Mouse (Mus musculus) MEL (cell line): ENCODE measurements around the gene Tub. TPM values are rescaled to one million over a fixed set of nuclear protein-coding genes. Genes with fewer than 3 reads are reported as not detected.
A peak's percentile ranks its signal among the peaks of the same experiment; 100 is the strongest.

Experiments
- DNase-seq: peaks from one replicate; pipeline ENCODE4 v3.0.0; 2011; ENCODE audit warnings: low read depth, low spot score
- H3K27ac ChIP-seq: 2 replicates; pipeline ENCODE4 v1.5.1; 2012; ENCODE audit warnings: low read depth, mild to moderate bottlenecking, control low read depth, low read length, moderate library complexity; ENCODE audit not compliant: control insufficient read depth
- H3K27me3 ChIP-seq, 2 experiments: fragments of 150-350 bp in 1 of 2; sonication (generic) in 1 of 2; 2 replicates each; pipeline ENCODE4 v1.6.1; 2012; ENCODE audit warnings: low read length in 2 of 2, mild to moderate bottlenecking in 2 of 2, improper control_type of control experiment in 1 of 2, moderate library complexity in 1 of 2; ENCODE audit not compliant: insufficient read depth in 2 of 2, control insufficient read depth in 1 of 2
- H3K36me3 ChIP-seq, 2 experiments: 2 replicates each; pipeline ENCODE4 v1.6.1; 2012 to 2014; ENCODE audit warnings: low read length in 2 of 2, improper control_type of control experiment in 1 of 2, inconsistent platforms in 1 of 2, mild to moderate bottlenecking in 1 of 2; ENCODE audit not compliant: insufficient read depth in 2 of 2, control insufficient read depth in 1 of 2
- H3K4me1 ChIP-seq, 2 experiments: fragments of 150-350 bp in 1 of 2; sonication (generic) in 1 of 2; 2 replicates each; pipeline ENCODE4 v1.6.1; 2012; ENCODE audit warnings: low read length in 2 of 2, improper control_type of control experiment in 1 of 2, mild to moderate bottlenecking in 1 of 2; ENCODE audit not compliant: insufficient read depth in 2 of 2, control insufficient read depth in 1 of 2
- H3K4me3 ChIP-seq, 2 experiments: fragments of 150-350 bp in 1 of 2; sonication (generic) in 1 of 2; 2 replicates each; pipeline ENCODE4 v1.5.1; 2012; ENCODE audit warnings: low read depth in 2 of 2, low read length in 2 of 2, mild to moderate bottlenecking in 2 of 2, moderate library complexity in 2 of 2, control low read depth in 1 of 2, improper control_type of control experiment in 1 of 2; ENCODE audit not compliant: control insufficient read depth in 1 of 2, insufficient read depth in 1 of 2
- H3K79me2 ChIP-seq: 2 replicates; pipeline ENCODE4 v1.6.1; 2012; ENCODE audit warnings: mild to moderate bottlenecking, low read length, moderate library complexity; ENCODE audit not compliant: control insufficient read depth, poor library complexity, insufficient read depth
- H3K9ac ChIP-seq: 2 replicates; pipeline ENCODE4 v1.6.1; 2012; ENCODE audit warnings: low read depth, mild to moderate bottlenecking, control low read depth, low read length, moderate library complexity; ENCODE audit not compliant: control insufficient read depth, poor library complexity, severe bottlenecking
- H3K9me3 ChIP-seq: fragments of 150-350 bp; sonication (generic); replicated peaks from 2 replicates; pipeline ENCODE4 v1.6.1; 2012; ENCODE audit warnings: mild to moderate bottlenecking, low read length, improper control_type of control experiment, moderate library complexity; ENCODE audit not compliant: insufficient read depth
- CHD1 ChIP-seq: IDR thresholded peaks from 2 replicates; pipeline ENCODE4 v1.6.1; 2012; ENCODE audit warnings: low read depth, mild to moderate bottlenecking, inconsistent platforms, low read length, improper control_type of control experiment
- CHD2 ChIP-seq: IDR thresholded peaks from 2 replicates; pipeline ENCODE4 v1.6.1; 2011; ENCODE audit warnings: low read length, improper control_type of control experiment
- CTCF ChIP-seq, 3 experiments: IDR thresholded peaks in 2 of 3; conservative IDR thresholded peaks in 1 of 3; 2 replicates each; pipeline ENCODE4 v1.5.1; 2011 to 2012; ENCODE audit warnings: low read length in 3 of 3, low read depth in 2 of 3, mild to moderate bottlenecking in 2 of 3, improper control_type of control experiment in 1 of 3, inconsistent platforms in 1 of 3, mixed read lengths in 1 of 3, moderate library complexity in 1 of 3; ENCODE audit not compliant: control insufficient read depth in 1 of 3, insufficient read depth in 1 of 3, poor library complexity in 1 of 3, severe bottlenecking in 1 of 3
- E2F4 ChIP-seq: IDR thresholded peaks from 2 replicates; pipeline ENCODE4 v1.6.1; 2011; ENCODE audit warnings: low read depth, low read length, improper control_type of control experiment, borderline replicate concordance
- ELF1 ChIP-seq: IDR thresholded peaks from 2 replicates; pipeline ENCODE4 v1.6.1; 2014; ENCODE audit warnings: low read depth, mild to moderate bottlenecking, inconsistent platforms, low read length, improper control_type of control experiment, moderate library complexity
- ETS1 ChIP-seq: IDR thresholded peaks from 2 replicates; pipeline ENCODE4 v1.6.1; 2012; ENCODE audit warnings: low read depth, mild to moderate bottlenecking, inconsistent platforms, low read length, improper control_type of control experiment, moderate library complexity
- KAT2A ChIP-seq: conservative IDR thresholded peaks from 2 replicates; pipeline ENCODE4 v1.6.1; 2012; ENCODE audit warnings: low read depth, low read length, improper control_type of control experiment, inconsistent platforms
- MAFK ChIP-seq: IDR thresholded peaks from 2 replicates; pipeline ENCODE4 v1.6.1; 2011; ENCODE audit warnings: low read depth, mild to moderate bottlenecking, low read length, improper control_type of control experiment, borderline replicate concordance
- MAX ChIP-seq: IDR thresholded peaks from 2 replicates; pipeline ENCODE4 v1.6.1; 2011; ENCODE audit warnings: low read length, improper control_type of control experiment
- MEF2A ChIP-seq: IDR thresholded peaks from 2 replicates; pipeline ENCODE4 v1.6.1; 2014; ENCODE audit warnings: low read depth, mild to moderate bottlenecking, inconsistent platforms, low read length, improper control_type of control experiment; ENCODE audit not compliant: poor library complexity, insufficient replicate concordance, severe bottlenecking; ENCODE audit errors: extremely low read depth
- MYC ChIP-seq: IDR thresholded peaks from 2 replicates; pipeline ENCODE4 v1.6.1; 2011; ENCODE audit warnings: low read depth, mild to moderate bottlenecking, low read length, improper control_type of control experiment, moderate library complexity
- NELFE ChIP-seq: IDR thresholded peaks from 2 replicates; pipeline ENCODE4 v1.6.1; 2011; ENCODE audit warnings: low read depth, low read length, improper control_type of control experiment
- NRF1 ChIP-seq: IDR thresholded peaks from 2 replicates; pipeline ENCODE4 v1.6.1; 2014; ENCODE audit warnings: low read depth, mild to moderate bottlenecking, inconsistent platforms, low read length, improper control_type of control experiment, moderate library complexity; ENCODE audit not compliant: poor library complexity, insufficient read depth, severe bottlenecking
- POLR2AphosphoS2 ChIP-seq: IDR thresholded peaks from 2 replicates; pipeline ENCODE4 v1.6.1; 2011; ENCODE audit warnings: low read length, improper control_type of control experiment
- POLR2AphosphoS5 ChIP-seq: IDR thresholded peaks from 2 replicates; pipeline ENCODE4 v1.6.1; 2012; ENCODE audit warnings: low read depth, borderline replicate concordance, mild to moderate bottlenecking, inconsistent platforms, low read length, moderate library complexity, mixed read lengths
- SMC3 ChIP-seq: IDR thresholded peaks from 2 replicates; pipeline ENCODE4 v1.6.1; 2011; ENCODE audit warnings: low read depth, low read length, improper control_type of control experiment
- TAL1 ChIP-seq: IDR thresholded peaks from 2 replicates; pipeline ENCODE4 v1.6.1; 2012; ENCODE audit warnings: mild to moderate bottlenecking, inconsistent platforms, low read length, moderate library complexity, mixed read lengths
- UBTF ChIP-seq: IDR thresholded peaks from 2 replicates; pipeline ENCODE4 v1.6.1; 2012; ENCODE audit warnings: low read depth, mild to moderate bottlenecking, inconsistent platforms, low read length, improper control_type of control experiment, moderate library complexity, borderline replicate concordance; ENCODE audit not compliant: insufficient read depth
- ZNF384 ChIP-seq: IDR thresholded peaks from 2 replicates; pipeline ENCODE4 v1.6.1; 2012; ENCODE audit warnings: low read depth, mild to moderate bottlenecking, inconsistent platforms, low read length, improper control_type of control experiment
- polyA plus RNA-seq, 2 experiments: library from polyadenylated mRNA; stranded (reverse) in 1 of 2; unstranded in 1 of 2; fragments of >175 nt in 1 of 2; fragments of >200 nt in 1 of 2; gene quantifications; 2 replicates each; pipeline versions ENCODE4 v1.2.1 to v1.2.4; 2012; ENCODE audit warnings: low replicate concordance in 2 of 2, low read depth in 1 of 2; ENCODE audit not compliant: insufficient read length in 2 of 2, insufficient read depth in 1 of 2, missing spikeins in 1 of 2
- total RNA-seq: library from RNA; depleted of rRNA; stranded (reverse); fragments of 300-350 nt; gene quantifications from 2 replicates; pipeline ENCODE4 v1.2.3, GENCODE M21; 2012

Tub gene
- total and polyA plus RNA-seq, 3 experiments = not detected

DNA sequence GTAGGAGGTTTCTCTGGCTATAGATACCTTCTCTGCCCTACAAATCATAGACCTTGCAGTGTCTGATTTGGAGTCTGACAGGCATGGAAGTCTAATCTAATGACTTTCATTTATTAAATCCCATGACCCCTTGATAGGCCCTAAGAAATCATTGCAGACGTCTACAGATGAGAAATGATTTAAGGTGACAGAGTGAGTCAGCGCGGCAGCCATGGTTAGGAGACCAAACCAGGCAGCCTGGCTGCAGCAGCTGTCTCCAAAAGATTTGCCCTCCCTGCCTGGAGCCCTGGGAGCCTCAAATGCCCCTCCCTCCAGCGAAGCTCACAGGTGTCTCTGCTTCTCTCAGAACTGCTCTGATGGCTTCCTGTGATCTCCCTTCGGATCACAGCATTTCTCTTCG is 46.0 kb downstream of the Tub start:
- Histone ChIP-seq H3K27me3 (no peaks in the 10 kb centered on the region), H3K9ac (no peak overlapping the region), H3K4me1 (no peaks in the 10 kb centered on the region), H3K4me3 (no peak overlapping the region), H3K9me3 (no peaks in the 10 kb centered on the region), H3K79me2 (no peaks in the 10 kb centered on the region), H3K36me3 (no peaks in the 10 kb centered on the region), H3K27ac (no peak overlapping the region)
- no peak for DNase-seq
- TF ChIP-seq CHD1 (no peak), ELF1 (no peak), ZNF384 (no peak), ETS1 (no peak), UBTF (no peak), CHD2 (no peak), SMC3 (no peak), NELFE (no peak), MAX (no peak), TAL1 (no peak), MEF2A (no peak), MYC (no peak)

DNA sequence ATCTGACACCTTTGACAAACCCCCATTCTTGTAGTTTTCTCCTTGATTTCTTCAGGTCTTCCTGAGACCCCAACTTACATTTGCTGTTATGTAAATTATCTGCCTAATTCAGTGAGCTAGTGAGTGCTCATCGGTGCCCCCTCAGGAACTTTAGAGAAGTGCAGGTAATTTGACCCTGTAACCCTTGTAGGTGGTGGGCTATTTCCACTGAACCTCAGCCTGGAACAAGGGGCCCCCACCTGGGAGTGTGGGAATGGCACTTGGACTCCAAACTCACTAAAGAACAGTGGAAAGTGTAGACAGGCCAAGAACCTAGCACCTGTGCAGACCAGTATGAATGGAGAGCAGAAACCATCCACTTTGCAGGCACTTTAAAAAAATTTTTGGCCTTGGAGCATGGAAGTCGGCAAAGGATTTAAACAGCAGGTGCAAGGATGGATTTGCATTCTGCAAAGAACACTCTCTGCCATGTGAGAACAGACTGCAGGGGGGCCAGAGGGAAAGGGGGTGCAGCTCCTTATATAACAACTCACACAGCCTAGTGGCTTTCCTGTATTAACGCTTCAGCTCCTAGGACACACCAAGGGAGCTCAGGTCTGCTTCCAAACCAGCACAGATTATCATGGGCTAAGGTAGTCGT is 50.3 kb downstream of the Tub start:
- Histone ChIP-seq H3K36me3 (no peaks in the 10 kb centered on the region), H3K9me3 (no peaks in the 10 kb centered on the region), H3K4me1 (no peaks in the 10 kb centered on the region), H3K79me2 (no peaks in the 10 kb centered on the region), H3K4me3 (no peak overlapping the region), H3K27me3 (no peaks in the 10 kb centered on the region), H3K27ac (no peak overlapping the region), H3K9ac (no peak overlapping the region)
- TF ChIP-seq POLR2AphosphoS2 (no peak), CTCF (IDR thresholded peaks at IDR 0.05 in 2 of 3, conservative IDR thresholded peaks at IDR 0.05 in 1 of 3; ENCODE audit: control insufficient read depth in 1 of 3, insufficient read depth in 1 of 3, low read depth in 2 of 3, low read length in 3 of 3, poor library complexity in 1 of 3, severe bottlenecking in 1 of 3) (peak; percentile 17 to 51 (median 45); a peak in 4 of 6 replicates), E2F4 (no peak), KAT2A (no peak), NRF1 (no peak), MAFK (no peak), POLR2AphosphoS5 (no peak)
- DNase-seq = peak; percentile 41
